Mouse (Mus musculus) limb, embryonic 11.5 days (tissue): ENCODE data around the gene Kdsr. TPM values are rescaled to one million over a fixed set of nuclear protein-coding genes. Genes with fewer than 3 reads are reported as not detected.

Experiments used
- ATAC-seq: fragments of 200-750 bp; cut with Nextera tagmentation; 2 replicates; pipeline ENCODE4 v1.8.0; 2017; ENCODE audit warnings: low read depth; ENCODE audit not compliant: insufficient number of reproducible peaks, low FRiP score, low TSS enrichment
- DNase-seq: peaks from one replicate; pipeline ENCODE4 v3.0.0-alpha.2; 2015; ENCODE audit warnings: low spot score
- H3K27ac ChIP-seq: fragments of 300-500 bp; sonication (generic); replicated peaks from 2 replicates; pipeline ENCODE4 v1.5.1; 2014; ENCODE audit warnings: low read depth, mild to moderate bottlenecking, low read length
- H3K27me3 ChIP-seq: fragments of 300-500 bp; sonication (generic); 2 replicates; pipeline ENCODE4 v1.6.1; 2014; ENCODE audit warnings: mild to moderate bottlenecking, low read length, mixed read lengths; ENCODE audit not compliant: control insufficient read depth, insufficient read depth
- H3K36me3 ChIP-seq: fragments of 300-500 bp; sonication (generic); 2 replicates; pipeline ENCODE4 v1.6.1; 2014; ENCODE audit warnings: mild to moderate bottlenecking, low read length, moderate library complexity, mixed read lengths; ENCODE audit not compliant: control insufficient read depth, insufficient read depth
- H3K4me1 ChIP-seq: fragments of 300-500 bp; sonication (generic); 2 replicates; pipeline ENCODE4 v1.6.1; 2014; ENCODE audit warnings: low read length, mixed read lengths; ENCODE audit not compliant: control insufficient read depth, insufficient read depth
- H3K4me2 ChIP-seq: fragments of 300-500 bp; sonication (generic); 2 replicates; pipeline ENCODE4 v1.6.1; 2014; ENCODE audit warnings: low read depth, mild to moderate bottlenecking, moderate library complexity; ENCODE audit not compliant: severe bottlenecking
- H3K4me3 ChIP-seq: fragments of 300-500 bp; sonication (generic); 2 replicates; pipeline ENCODE4 v1.5.1; 2014; ENCODE audit warnings: low read depth, low read length
- H3K9ac ChIP-seq: fragments of 300-500 bp; sonication (generic); 2 replicates; pipeline ENCODE4 v1.6.1; 2014; ENCODE audit warnings: mild to moderate bottlenecking, low read length
- H3K9me3 ChIP-seq: fragments of 300-500 bp; sonication (generic); 2 replicates; pipeline ENCODE4 v1.6.1; 2016; ENCODE audit warnings: low read length; ENCODE audit not compliant: control insufficient read depth
- WGBS: fragments of 180-500 bp; shearing (Covaris S2); extraction: QIAGEN DNeasy Blood & Tissue Kit; methylation state at CpG from one replicate; pipeline ENCODE4 v1.1.7; 2014; 5-methylcytosine and 5-hydroxymethylcytosine counted together
- polyA plus RNA-seq: library from polyadenylated mRNA; unstranded; fragments of >200 nt; fragmentation: Nextera tagmentation; extraction: Ambion mirVana; gene quantifications from 2 replicates; pipeline ENCODE4 v1.2.1, GENCODE M21; 2014

The Kdsr gene
- polyA plus RNA-seq, 1 experiment from 2014 or later, result 11.2 TPM

GRCm38 (mm10) chr1:106774092-106774491 lies 14.6 kb upstream of the Kdsr start:
- Histone ChIP-seq H3K36me3 (peaks cover 10% of the 10 kb centered on the region; the same call in 1 of the 2 replicates), H3K27me3 (no peaks in the 10 kb centered on the region), H3K4me3 (no peak overlapping the region), H3K4me2 (no peak overlapping the region), H3K27ac (no peak overlapping the region), H3K9ac (no peak overlapping the region), H3K9me3 (no peaks in the 10 kb centered on the region), H3K4me1 (no peaks in the 10 kb centered on the region)
- ATAC-seq (no peak), DNase-seq (no peak)
- WGBS, result 88% methylated on average over 9 of the region's 9 CpGs

GRCm38 (mm10) chr1:106768773-106769172 lies 9.2 kb upstream of the Kdsr start:
- H3K9ac ChIP-seq, result no peak overlapping the region
- no peaks in the 10 kb centered on the region for H3K9me3 ChIP-seq
- no peak for DNase-seq
- no peak overlapping the region for H3K4me3 ChIP-seq
- H3K4me1 ChIP-seq, result no peaks in the 10 kb centered on the region
- H3K36me3 ChIP-seq, result peaks cover 9% of the 10 kb centered on the region; the same call in 1 of the 2 replicates
- no peak overlapping the region for H3K4me2 ChIP-seq
- H3K27ac ChIP-seq, result no peak overlapping the region
- H3K27me3 ChIP-seq, result no peaks in the 10 kb centered on the region
- ATAC-seq, result no peak

- Histone ChIP-seq H3K9me3 (no peaks in the 10 kb centered on the region), H3K27ac (no peak overlapping the region), H3K9ac (no peak overlapping the region), H3K36me3 (peaks cover 4% of the 10 kb centered on the region; the same call in 1 of the 2 replicates), H3K4me3 (no peak overlapping the region), H3K27me3 (no peaks in the 10 kb centered on the region), H3K4me2 (no peak overlapping the region), H3K4me1 (no peaks in the 10 kb centered on the region)
- no peak for ATAC-seq
- DNase-seq, result no peak
- 97% methylated on average over 8 of the region's 8 CpGs for WGBS
Observed at GRCm38 (mm10) chr1:106765771-106766170, 6.2 kb upstream of the Kdsr start.

GRCm38 (mm10) chr1:106764846-106765245 lies 5.3 kb upstream of the Kdsr start:
- no peak for ATAC-seq
- WGBS, result 90% methylated on average over 2 of the region's 2 CpGs
- no peak overlapping the region for H3K9ac ChIP-seq
- H3K4me2 ChIP-seq, result no peak overlapping the region
- H3K4me1 ChIP-seq, result no peaks in the 10 kb centered on the region
- H3K27me3 ChIP-seq, result no peaks in the 10 kb centered on the region
- no peak overlapping the region for H3K27ac ChIP-seq
- no peaks in the 10 kb centered on the region for H3K9me3 ChIP-seq
- no peak overlapping the region for H3K4me3 ChIP-seq
- DNase-seq, result no peak
- H3K36me3 ChIP-seq, result peaks cover 2% of the 10 kb centered on the region; the same call in 1 of the 2 replicates

- Histone ChIP-seq H3K4me3 (no peak overlapping the region), H3K27me3 (no peaks in the 10 kb centered on the region), H3K36me3 (peaks cover 2% of the 10 kb centered on the region; the same call in 1 of the 2 replicates), H3K4me2 (no peak overlapping the region), H3K9ac (no peak overlapping the region), H3K4me1 (no peaks in the 10 kb centered on the region), H3K9me3 (no peaks in the 10 kb centered on the region), H3K27ac (no peak overlapping the region)
- DNase-seq (no peak), ATAC-seq (no peak)
- WGBS, result 91% methylated on average over 3 of the region's 3 CpGs
Observed at GRCm38 (mm10) chr1:106764281-106764680, 4.8 kb upstream of the Kdsr start.

GRCm38 (mm10) chr1:106760750-106761149 lies 1.2 kb upstream of the Kdsr start:
- Histone ChIP-seq H3K9me3 (no peaks in the 10 kb centered on the region), H3K36me3 (no peaks in the 10 kb centered on the region), H3K4me3 (no peak overlapping the region), H3K4me2 (no peak overlapping the region), H3K27ac (no peak overlapping the region), H3K9ac (no peak overlapping the region), H3K27me3 (no peaks in the 10 kb centered on the region), H3K4me1 (0 out of 2 replicates have a peak, but pooled peaks cover 3% of the 10 kb centered on the region)
- WGBS, result 89% methylated on average over 3 of the region's 3 CpGs
- ATAC-seq, result no peak
- DNase-seq, result no peak

- H3K4me3 ChIP-seq, result peak overlapping the region; percentile 71
- peak; percentile 41 for DNase-seq
- H3K9me3 ChIP-seq, result no peaks in the 10 kb centered on the region
- peak; percentile 24 for ATAC-seq
- 0 out of 2 replicates have a peak, but pooled peaks cover 3% of the 10 kb centered on the region for H3K4me1 ChIP-seq
- H3K27me3 ChIP-seq, result no peaks in the 10 kb centered on the region
- H3K27ac ChIP-seq, result peak overlapping the region; percentile 47; the same call in 1 of the 2 replicates
- peak overlapping the region; percentile 95 for H3K4me2 ChIP-seq
- 3% methylated on average over 34 of the region's 34 CpGs for WGBS
- H3K36me3 ChIP-seq, result no peaks in the 10 kb centered on the region
- H3K9ac ChIP-seq, result peak overlapping the region; percentile 72
Observed at GRCm38 (mm10) chr1:106758734-106759571, 574 bp downstream of the Kdsr start.

- H3K27ac ChIP-seq, result no peak overlapping the region
- ATAC-seq (no peak), DNase-seq (no peak)
- H3K9ac ChIP-seq, result no peak overlapping the region
- H3K36me3 ChIP-seq, result no peaks in the 10 kb centered on the region
- no peaks in the 10 kb centered on the region for H3K9me3 ChIP-seq
- WGBS, result 94% methylated on average over 4 of the region's 4 CpGs
- H3K27me3 ChIP-seq, result no peaks in the 10 kb centered on the region
- H3K4me2 ChIP-seq, result no peak overlapping the region
- 0 out of 2 replicates have a peak, but pooled peaks cover 3% of the 10 kb centered on the region for H3K4me1 ChIP-seq
- no peak overlapping the region for H3K4me3 ChIP-seq
Observed at GRCm38 (mm10) chr1:106756633-106757032, 2.9 kb downstream of the Kdsr start.
